Mouse (Mus musculus) ES-E14 (cell line): ENCODE measurements at regions not wholly inside any gene's neighbourhood (a gene's known extent, or its start where the extent isn't known, plus 50 kb on each side); places are given as distances from the start of the nearest gene placed in this dataset.

Experiments used
- MAFK ChIP-seq: IDR thresholded peaks from 2 replicates; pipeline ENCODE4 v1.6.1; 2014; ENCODE audit warnings: mild to moderate bottlenecking, low read depth, low read length, inconsistent platforms; ENCODE audit not compliant: insufficient read depth
- ZC3H11A ChIP-seq: IDR thresholded peaks from 2 replicates; pipeline ENCODE4 v1.6.1; 2012; ENCODE audit warnings: low read depth, mild to moderate bottlenecking, inconsistent platforms, low read length, borderline replicate concordance
- ZNF384 ChIP-seq: IDR thresholded peaks from 2 replicates; pipeline ENCODE4 v1.6.1; 2012; ENCODE audit warnings: low read depth, low read length, inconsistent platforms

DNA sequence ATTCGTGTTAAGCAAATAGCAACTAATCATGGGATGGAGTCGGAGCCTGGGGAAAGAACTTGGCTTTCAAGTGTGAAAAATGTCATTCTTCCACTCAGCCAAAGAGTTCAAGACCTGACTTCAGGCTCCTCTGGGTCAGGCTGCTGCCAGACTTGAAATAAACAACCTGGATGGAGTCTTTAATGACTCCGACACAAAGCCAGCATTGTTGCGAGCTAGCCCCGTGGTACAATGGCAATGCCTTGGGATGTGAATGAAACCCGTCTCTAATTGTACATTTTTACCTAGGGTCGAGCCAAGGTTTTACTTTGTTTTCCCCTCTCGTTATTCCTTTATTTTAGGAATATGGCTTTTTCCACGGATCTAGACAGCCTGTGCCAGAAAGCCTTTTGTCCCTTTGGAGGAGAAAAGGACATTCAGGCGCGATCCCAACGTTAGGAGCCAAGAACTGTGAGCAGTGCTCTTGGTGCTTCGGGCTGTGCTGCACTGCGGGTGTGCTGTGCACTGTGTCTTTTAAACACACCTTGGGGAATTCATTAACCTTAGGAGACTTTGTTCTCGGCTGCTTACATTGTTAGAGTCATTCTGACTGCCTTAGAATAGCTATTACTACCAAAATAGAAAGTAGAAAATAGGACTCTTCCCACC lies 398.1 kb downstream of the Cd83 start:
- TF ChIP-seq MAFK (no peak), ZC3H11A (no peak), ZNF384 (no peak)
